Comparison of ENCODE assay signal across 9 mouse cellular contexts in the genomic region with DNA sequence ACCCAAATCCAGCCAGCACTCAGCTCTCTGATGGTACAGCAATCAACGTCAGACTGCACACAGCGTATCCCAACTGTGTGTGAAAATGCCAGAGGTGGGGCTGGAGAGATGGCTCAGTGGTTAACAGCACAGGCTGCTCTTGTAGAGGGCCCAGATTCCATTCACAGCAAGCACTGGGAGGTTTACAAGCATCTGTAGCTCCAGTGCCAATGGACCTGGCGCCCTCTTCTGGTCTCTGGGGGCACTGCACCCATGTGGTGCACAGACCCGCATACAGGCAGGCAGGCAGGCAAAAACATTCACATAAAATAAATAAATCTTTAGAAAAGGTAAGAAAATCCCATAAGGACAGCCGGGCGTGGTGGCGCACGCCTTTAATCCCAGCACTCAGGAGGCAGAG. TPM values are rescaled to one million over a fixed set of nuclear protein-coding genes. Genes with fewer than 3 reads are reported as not detected.
DNase-seq lines count a peak whose midpoint lies in the region; ATAC-seq lines count a peak whose summit lies in the region.
"Had no signal": no experiment of that assay in that cellular context is flagged by ENCODE, and none has a peak within 500 bp of the region (broad histone marks: within the 10 kb centered on the region; RNA-seq: fewer than 3 reads in every experiment).

No protein-coding gene starts in this region.

- WGBS in midbrain, embryonic 10.5 days, result 42% methylated on average over 8 of the region's 8 CpGs
- WGBS in midbrain, embryonic 14.5 days, result 45% methylated on average over 8 of the region's 8 CpGs

- H3K4me2 ChIP-seq in midbrain, embryonic 14.5 days (ENCODE audit: low read length), result no peak overlapping the region

- peak; percentile 35 for DNase-seq in embryo, embryonic 10 days (ENCODE audit: low spot score)
- no peak for DNase-seq in embryo, embryonic 11 days
- DNase-seq in midbrain, embryonic 10.5 days (ENCODE audit: low spot score), result peak; percentile 53
- no peak for DNase-seq in midbrain, embryonic 14.5 days
- DNase-seq in forelimb bud, embryonic 11.5 days (ENCODE audit: low read depth, low spot score), result peak; percentile 24
- DNase-seq in retina, embryonic 14.5 days (ENCODE audit: low spot score), result peak; percentile 44
- no peak for DNase-seq in urinary bladder, postnatal 10 days (ENCODE audit: low spot score)
- no peak for DNase-seq in gastrocnemius, adult 8-10 months (ENCODE audit: low spot score in 2 of 2)

- H3K4me1 ChIP-seq in midbrain, embryonic 10.5 days, result peaks cover 19% of the 10 kb centered on the region
- H3K4me1 ChIP-seq in midbrain, embryonic 14.5 days (ENCODE audit: control insufficient read depth, insufficient read depth, low read length), result peaks cover 3% of the 10 kb centered on the region; the same call in 1 of the 2 replicates

- no peak overlapping the region for H3K27ac ChIP-seq in midbrain, embryonic 10.5 days (replicated peaks)
- H3K27ac ChIP-seq in midbrain, embryonic 14.5 days (replicated peaks; ENCODE audit: low read depth, low read length), result no peak overlapping the region

- H3K27me3 ChIP-seq in midbrain, embryonic 10.5 days (ENCODE audit: low read depth, poor library complexity, severe bottlenecking), result peaks cover 26% of the 10 kb centered on the region
- no peaks in the 10 kb centered on the region for H3K27me3 ChIP-seq in midbrain, embryonic 14.5 days (ENCODE audit: control insufficient read depth, insufficient read depth, low read length)

- H3K36me3 ChIP-seq in midbrain, embryonic 10.5 days, result no peaks in the 10 kb centered on the region
- H3K36me3 ChIP-seq in midbrain, embryonic 14.5 days (ENCODE audit: control insufficient read depth, insufficient read depth, low read length), result no peaks in the 10 kb centered on the region

- no peak for ATAC-seq in midbrain, embryonic 14.5 days (ENCODE audit: low FRiP score, low TSS enrichment)

- peaks cover 10% of the 10 kb centered on the region; the same call in 1 of the 2 replicates for H3K9me3 ChIP-seq in midbrain, embryonic 10.5 days (replicated peaks)
- 0 out of 2 replicates have a peak, but pooled peaks cover 3% of the 10 kb centered on the region for H3K9me3 ChIP-seq in midbrain, embryonic 14.5 days (ENCODE audit: control insufficient read depth, low read length)

- no peak overlapping the region for H3K4me3 ChIP-seq in midbrain, embryonic 10.5 days
- H3K4me3 ChIP-seq in midbrain, embryonic 14.5 days (replicated peaks; ENCODE audit: low read depth, low read length), result no peak overlapping the region

- no peak overlapping the region for H3K9ac ChIP-seq in midbrain, embryonic 14.5 days (replicated peaks; ENCODE audit: low read length)

RNA-seq across cellular contexts. Expression of a gene that starts 5.1 kb away (rescaled TPM):
- polyA plus RNA-seq in midbrain, embryonic 10.5 days (2016; fragmentation: Nextera tagmentation; extraction: Ambion mirVana), result 0.20 TPM in 1 of 2 replicates, not detected in the other
- polyA plus RNA-seq in midbrain, embryonic 14.5 days (2014; fragmentation: Nextera tagmentation; extraction: Ambion mirVana), result 0.55 TPM in 1 of 2 replicates, not detected in the other
- under 1 TPM in 3 of 4 experiments, not detected in 1; 0.29 to 0.81 (median 0.48) TPM for total RNA-seq in gastrocnemius, adult 8-10 months (2022)
- total RNA-seq: hematopoietic stem cell, adult 5-6 weeks had no signal

RNA-seq across cellular contexts. Expression of a gene that starts 13.8 kb away (rescaled TPM):
- polyA plus RNA-seq in midbrain, embryonic 10.5 days (2016; fragmentation: Nextera tagmentation; extraction: Ambion mirVana), result 4.3 and 4.7 TPM in 2 replicates
- 4.6 and 5.1 TPM in 2 replicates for polyA plus RNA-seq in midbrain, embryonic 14.5 days (2014; fragmentation: Nextera tagmentation; extraction: Ambion mirVana)
- total RNA-seq in gastrocnemius, adult 8-10 months (2022), result 10 to 100 TPM in 2 of 4 experiments, 1 to 10 TPM in 2; 8.3 to 10.7 (median 9.7) TPM

RNA-seq across cellular contexts. Expression of a gene that starts 20.7 kb away (rescaled TPM):
- 10.4 and 11.6 TPM in 2 replicates for polyA plus RNA-seq in midbrain, embryonic 10.5 days (2016; fragmentation: Nextera tagmentation; extraction: Ambion mirVana)
- polyA plus RNA-seq in midbrain, embryonic 14.5 days (2014; fragmentation: Nextera tagmentation; extraction: Ambion mirVana), result 24.0 and 28.9 TPM in 2 replicates
- 1 to 10 TPM; 4.2 to 5.2 (median 4.6) TPM for total RNA-seq in gastrocnemius, adult 8-10 months (2022)
- total RNA-seq: hematopoietic stem cell, adult 5-6 weeks had no signal

RNA-seq across cellular contexts. Expression of a gene that starts 24.2 kb away (rescaled TPM):
- polyA plus RNA-seq in midbrain, embryonic 10.5 days (2016; fragmentation: Nextera tagmentation; extraction: Ambion mirVana), result 0.64 and 0.70 TPM in 2 replicates
- 0.43 and 0.54 TPM in 2 replicates for polyA plus RNA-seq in midbrain, embryonic 14.5 days (2014; fragmentation: Nextera tagmentation; extraction: Ambion mirVana)
- 10 to 100 TPM; 23.6 to 32.4 (median 28.2) TPM for total RNA-seq in gastrocnemius, adult 8-10 months (2022)

RNA-seq across cellular contexts. Expression of a gene that starts 24.4 kb away (rescaled TPM):
- polyA plus RNA-seq in midbrain, embryonic 10.5 days (2016; fragmentation: Nextera tagmentation; extraction: Ambion mirVana), result 1.6 and 1.9 TPM in 2 replicates
- polyA plus RNA-seq in midbrain, embryonic 14.5 days (2014; fragmentation: Nextera tagmentation; extraction: Ambion mirVana), result 0.12 and 0.84 TPM in 2 replicates
- total RNA-seq in gastrocnemius, adult 8-10 months (2022), result 1 to 10 TPM; 1.9 to 4.6 (median 2.5) TPM
- total RNA-seq: hematopoietic stem cell, adult 5-6 weeks had no signal

Comparison
In these comparisons a context has a peak if more than half of its experiments do, and no peak if none do; other contexts are left out.
1. DNase-seq: peak in embryo, embryonic 10 days (single experiment), midbrain, embryonic 10.5 days (single experiment), forelimb bud, embryonic 11.5 days (single experiment) and retina, embryonic 14.5 days (single experiment); none in embryo, embryonic 11 days (single experiment), midbrain, embryonic 14.5 days (single experiment), urinary bladder, postnatal 10 days (single experiment) and gastrocnemius, adult 8-10 months (0 of 2).